Mouse (Mus musculus) olfactory bulb, adult 2 months (tissue): Measurements from ENCODE around the gene Ruvbl1. TPM values are rescaled to one million over a fixed set of nuclear protein-coding genes. Genes with fewer than 3 reads are reported as not detected.

Experiments used
- H3K27ac ChIP-seq: fragments of 200-500 bp; 2 replicates; pipeline ENCODE4 v1.5.1; 2012; ENCODE audit warnings: low read depth, low read length; ENCODE audit not compliant: insufficient read depth
- H3K4me1 ChIP-seq: fragments of 200-500 bp; 2 replicates; pipeline ENCODE4 v1.6.1; 2012; ENCODE audit warnings: low read length; ENCODE audit not compliant: control insufficient read depth, insufficient read depth
- H3K4me3 ChIP-seq: fragments of 200-500 bp; 2 replicates; pipeline ENCODE4 v1.5.1; 2012; ENCODE audit warnings: mild to moderate bottlenecking, low read depth, low read length, moderate library complexity; ENCODE audit not compliant: insufficient read depth
- CTCF ChIP-seq: fragments of 200-500 bp; IDR thresholded peaks from 2 replicates; pipeline ENCODE4 v1.5.1; 2012; ENCODE audit warnings: low read depth, mild to moderate bottlenecking, low read length, moderate library complexity; ENCODE audit not compliant: insufficient read depth
- POLR2A ChIP-seq: fragments of 200-500 bp; IDR thresholded peaks from 2 replicates; pipeline ENCODE4 v1.6.1; 2012; ENCODE audit warnings: mild to moderate bottlenecking, low read depth, low read length, moderate library complexity; ENCODE audit not compliant: insufficient read depth
- WGBS: fragments of 180-500 bp; shearing (Covaris S2); methylation state at CpG from one replicate; pipeline ENCODE4 v1.1.7; 2018; 5-methylcytosine and 5-hydroxymethylcytosine counted together
- polyA plus RNA-seq: library from polyadenylated mRNA; stranded (reverse); fragments of >200 nt; gene quantifications from 2 replicates; pipeline ENCODE4 v1.2.4, GENCODE M21; 2012; ENCODE audit warnings: low replicate concordance; ENCODE audit not compliant: missing spikeins, insufficient read depth, insufficient read length

The Ruvbl1 gene
- polyA plus RNA-seq, 1 experiment = not detected

DNA sequence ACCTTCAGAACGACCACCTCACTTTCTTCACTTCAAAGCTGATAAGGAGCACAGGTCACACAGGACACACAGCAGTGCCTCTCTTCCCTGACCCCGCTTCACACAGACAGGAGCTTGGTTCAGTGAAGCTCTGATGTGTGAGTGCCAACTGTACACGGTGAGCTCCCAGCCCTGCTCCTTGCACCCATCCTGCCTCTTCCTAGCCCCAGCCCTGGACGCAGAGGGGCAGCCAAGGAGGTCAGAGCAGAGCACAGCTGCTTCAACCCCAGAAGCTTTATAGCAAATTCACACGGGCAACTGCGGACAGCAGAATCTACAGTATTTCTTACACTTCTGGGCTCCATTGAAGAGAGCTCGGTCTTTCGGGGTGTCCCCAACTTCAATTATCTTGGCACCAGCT lies 48.8 kb downstream of the Ruvbl1 start:
- 91% methylated on average over 8 of the region's 8 CpGs for WGBS
- TF ChIP-seq POLR2A (no peak), CTCF (no peak)
- Histone ChIP-seq H3K4me3 (no peak overlapping the region), H3K4me1 (peaks cover 10% of the 10 kb centered on the region), H3K27ac (no peak overlapping the region)

DNA sequence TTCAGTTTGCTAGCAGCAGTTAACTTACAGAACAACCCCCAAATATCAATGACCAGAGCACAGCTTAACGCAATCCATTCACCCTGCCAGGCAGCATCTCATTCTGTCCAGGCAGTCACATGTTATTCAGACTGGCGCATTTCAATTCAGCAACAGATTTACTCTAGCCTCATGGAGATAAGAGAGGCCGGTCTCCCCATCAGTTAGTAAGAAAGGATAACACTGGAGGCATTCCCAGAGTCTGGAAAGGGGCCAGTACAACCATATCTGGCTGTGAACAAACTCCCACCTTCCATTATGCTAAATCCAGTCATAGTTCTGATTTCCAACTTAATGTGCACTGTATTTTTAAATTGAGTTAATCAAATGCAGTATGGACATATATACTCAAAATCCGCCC lies 49.3 kb downstream of the Ruvbl1 start:
- Histone ChIP-seq H3K4me1 (peaks cover 10% of the 10 kb centered on the region), H3K4me3 (no peak overlapping the region), H3K27ac (no peak overlapping the region)
- TF ChIP-seq POLR2A (no peak), CTCF (no peak)
- WGBS = 78% methylated on average over 4 of the region's 4 CpGs

DNA sequence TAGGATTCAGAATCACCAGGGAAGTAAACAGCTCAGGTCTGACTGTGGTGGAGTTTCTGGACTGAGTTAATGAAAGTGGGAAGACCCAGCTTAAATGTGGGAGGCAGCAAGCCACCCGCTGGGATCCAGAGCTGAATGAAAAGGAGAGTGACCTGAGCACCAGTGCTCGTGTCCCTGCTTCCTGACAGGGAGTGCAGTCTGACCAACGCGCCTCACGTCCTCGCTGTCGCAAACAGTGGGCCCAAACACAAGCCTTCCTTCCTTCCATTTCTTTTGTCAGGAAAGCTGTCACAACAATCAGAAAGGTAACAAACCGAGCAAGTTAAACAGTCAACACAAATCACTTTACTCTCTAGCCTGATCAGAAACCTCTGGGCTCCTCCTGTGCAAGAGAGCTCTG lies 50.8 kb downstream of the Ruvbl1 start:
- Histone ChIP-seq H3K27ac (no peak overlapping the region), H3K4me3 (no peak overlapping the region), H3K4me1 (peaks cover 10% of the 10 kb centered on the region)
- TF ChIP-seq POLR2A (no peak), CTCF (no peak)
- WGBS = 81% methylated on average over 8 of the region's 8 CpGs

DNA sequence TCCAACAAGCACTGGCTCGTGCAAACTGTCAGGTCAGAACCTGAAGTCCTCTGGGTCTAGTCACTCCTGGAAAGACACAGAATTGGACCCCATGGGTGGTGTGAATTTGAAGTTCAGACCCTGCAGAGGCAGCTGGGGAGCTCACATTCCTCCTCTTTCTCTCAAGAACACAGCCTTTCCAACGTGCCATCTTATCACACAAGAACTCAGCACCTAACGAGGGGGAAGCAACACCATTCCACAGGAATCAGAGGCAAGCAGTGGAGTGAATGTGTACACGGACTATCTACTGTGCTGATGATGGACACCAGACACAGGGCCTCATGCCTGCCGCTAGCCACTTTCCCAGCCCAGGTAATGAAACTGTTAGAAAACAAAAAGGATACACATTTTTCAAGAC lies 51.5 kb downstream of the Ruvbl1 start:
- peaks cover 10% of the 10 kb centered on the region for H3K4me1 ChIP-seq
- H3K27ac ChIP-seq = no peak overlapping the region
- no peak for TF ChIP-seq POLR2A
- no peak for TF ChIP-seq CTCF
- WGBS = 58% methylated on average over 5 of the region's 5 CpGs
- H3K4me3 ChIP-seq = no peak overlapping the region

DNA sequence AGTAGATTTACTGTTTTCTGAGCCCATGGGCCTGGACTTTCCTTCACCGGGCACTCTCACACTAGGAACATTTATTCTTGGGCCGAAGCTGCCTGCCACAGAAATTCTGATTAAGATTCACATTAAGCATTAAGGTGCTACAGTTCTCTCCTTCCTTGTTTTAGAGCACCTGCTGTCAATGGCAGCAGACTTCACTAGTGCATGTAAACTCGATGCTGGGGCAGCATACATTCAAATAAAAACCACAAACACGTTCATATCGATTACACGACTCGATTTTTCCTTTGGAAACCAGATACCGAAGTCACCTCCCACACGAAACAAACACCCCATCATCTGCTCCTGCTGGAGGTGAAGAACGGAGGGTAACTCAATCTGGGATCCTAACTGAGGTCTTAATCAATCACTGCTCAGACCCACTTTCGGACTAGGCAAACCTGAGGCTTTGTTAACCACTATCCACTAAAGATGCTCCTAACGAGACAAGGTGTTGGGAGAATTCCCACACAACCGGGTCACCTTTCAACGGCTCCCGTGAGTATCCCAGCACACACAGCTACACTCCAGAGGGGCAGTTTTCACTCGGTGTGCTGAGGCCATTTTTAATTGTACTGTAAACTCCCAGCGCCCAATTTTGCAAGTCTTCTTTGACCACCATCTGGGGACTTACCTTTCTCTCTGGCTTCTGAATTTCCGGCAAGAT lies 52.6 kb downstream of the Ruvbl1 start:
- Histone ChIP-seq H3K4me1 (peaks cover 10% of the 10 kb centered on the region), H3K27ac (no peak overlapping the region), H3K4me3 (peak overlapping the region; percentile 96)
- 5% methylated on average over 18 of the region's 18 CpGs for WGBS
- TF ChIP-seq POLR2A (no peak), CTCF (no peak)

DNA sequence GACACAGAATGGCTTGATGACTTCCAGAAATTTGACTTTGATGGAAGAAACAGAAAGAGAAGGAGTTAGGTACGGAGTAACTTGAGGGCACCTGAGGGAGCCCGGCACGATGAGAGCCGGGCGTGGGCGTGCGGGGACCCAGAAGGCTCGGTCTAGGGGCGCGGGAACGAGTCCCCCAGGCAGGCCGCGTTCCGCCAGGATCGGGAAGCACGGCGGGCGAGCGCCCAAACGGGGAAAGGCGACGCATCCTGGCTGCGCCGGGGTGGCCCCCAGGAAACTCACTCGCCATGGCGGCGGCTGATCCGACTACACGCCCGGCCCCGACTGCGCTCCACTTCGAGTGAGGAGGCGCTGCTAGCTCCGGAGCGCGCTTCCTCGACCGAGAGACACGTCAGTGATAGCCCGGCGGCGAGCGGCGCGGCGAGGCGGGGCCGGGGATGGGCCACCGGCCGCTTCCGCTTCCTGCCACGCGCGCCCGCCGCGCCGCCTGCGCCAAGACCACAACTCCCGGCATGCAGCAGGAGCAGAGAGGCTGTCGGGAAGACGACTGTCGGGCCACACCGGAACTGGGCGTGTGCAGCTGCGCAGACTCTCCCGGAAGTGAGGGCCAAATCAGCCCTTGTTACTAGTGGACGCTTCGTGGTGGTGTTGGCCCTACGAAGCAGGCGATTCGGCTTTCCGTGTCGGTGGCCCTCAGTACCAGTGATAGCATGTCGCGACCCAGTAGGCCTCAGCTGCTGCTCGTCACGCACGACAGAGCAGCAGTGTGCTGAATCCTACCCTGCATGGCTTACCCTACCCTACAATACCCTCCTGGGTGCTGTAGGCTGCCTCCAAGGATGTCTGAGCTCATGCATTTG lies 53.4 kb downstream of the Ruvbl1 start, which contains the start of gene Sec61a1:
TSS of gene Sec61a1 (minus strand) at position 502 of the 860 bp plus-strand sequence.
- WGBS = under 1% methylated on average over 80 of the region's 80 CpGs

DNA sequence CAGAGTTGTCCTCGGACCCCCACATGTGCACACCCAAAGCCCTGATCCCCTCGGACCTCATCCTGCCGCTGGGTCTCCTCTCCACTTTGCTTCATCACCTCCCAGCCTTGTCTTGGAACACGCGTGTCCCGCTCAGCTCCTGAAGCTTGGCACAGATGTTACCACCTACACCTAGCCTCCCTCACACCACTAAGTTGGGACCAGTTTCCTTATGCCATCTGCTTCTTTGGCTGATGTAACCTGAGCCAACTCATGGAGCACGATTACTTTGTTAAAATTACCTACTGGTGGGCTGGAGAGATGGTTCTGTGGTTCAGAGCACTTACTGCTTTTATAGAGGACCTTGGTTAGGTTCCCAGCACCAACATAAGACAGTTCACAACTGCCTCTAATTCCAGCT lies 56.6 kb downstream of the Ruvbl1 start:
- Histone ChIP-seq H3K4me3 (no peak overlapping the region), H3K27ac (no peak overlapping the region), H3K4me1 (peaks cover 3% of the 10 kb centered on the region; the same call in 1 of the 2 replicates)
- 85% methylated on average over 7 of the region's 7 CpGs for WGBS
- no peak for TF ChIP-seq POLR2A
- no peak for TF ChIP-seq CTCF

More for the DNA sequence above, 53.4 kb downstream of the Ruvbl1 start, which contains the start of gene Sec61a1:
- Histone ChIP-seq H3K27ac (peak within 1 kb of the TSS; percentile 94), H3K4me3 (peak within 1 kb of the TSS; percentile 96), H3K4me1 (peaks cover 10% of the 10 kb centered on the region)
- TF ChIP-seq POLR2A (peak; percentile 79), CTCF (no peak)

DNA sequence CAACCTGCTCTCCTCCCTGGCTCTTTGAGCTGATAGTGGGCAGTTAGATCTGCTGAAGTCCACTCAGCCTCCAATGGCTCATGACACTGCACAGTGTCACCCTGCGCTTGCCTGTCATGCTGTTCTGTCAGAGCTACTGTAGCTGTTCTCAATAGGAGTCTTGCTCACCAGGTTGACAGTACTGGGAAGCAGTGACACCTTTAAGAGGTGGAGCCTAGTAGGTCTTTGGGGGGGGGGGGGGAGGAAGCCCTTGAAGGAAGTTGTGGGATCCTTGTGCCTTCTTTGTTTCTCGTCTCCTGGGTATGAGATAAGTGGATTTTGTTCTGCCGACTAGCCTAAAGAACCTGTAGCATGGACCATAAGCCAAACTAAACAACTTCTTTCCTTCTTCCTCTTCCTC lies 57.4 kb downstream of the Ruvbl1 start:
- H3K27ac ChIP-seq = no peak overlapping the region
- H3K4me1 ChIP-seq = no peaks in the 10 kb centered on the region
- WGBS = 76% methylated on average over 3 of the region's 3 CpGs
- TF ChIP-seq POLR2A (no peak), CTCF (no peak)
- no peak overlapping the region for H3K4me3 ChIP-seq

DNA sequence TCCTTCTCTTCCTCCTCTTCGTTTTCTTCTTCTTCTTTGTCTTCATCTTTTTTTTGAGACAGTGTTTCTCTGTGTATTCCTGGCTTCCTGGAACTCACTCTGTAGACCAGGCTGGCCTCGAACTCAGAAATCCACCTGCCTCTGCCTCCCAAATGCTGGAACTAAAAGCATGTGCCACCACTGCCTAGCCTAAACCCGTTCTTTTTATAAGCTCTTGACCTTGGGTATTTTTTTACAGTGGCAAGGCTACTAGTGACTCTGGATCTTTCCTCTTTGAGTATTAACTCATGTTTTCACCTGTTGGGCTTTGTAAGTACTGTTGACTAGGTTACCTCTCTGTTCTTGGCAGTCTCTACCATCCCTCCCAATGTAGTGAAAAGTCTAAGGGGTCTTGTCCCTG lies 57.8 kb downstream of the Ruvbl1 start:
- H3K4me1 ChIP-seq = no peaks in the 10 kb centered on the region
- no peak overlapping the region for H3K27ac ChIP-seq
- no peak overlapping the region for H3K4me3 ChIP-seq
- TF ChIP-seq POLR2A (no peak), CTCF (no peak)
- 69% methylated on average over 3 of the region's 3 CpGs for WGBS
